Mouse (Mus musculus) lung, adult 2 months (tissue): ENCODE measurements at regions not wholly inside any gene's neighbourhood (a gene's known extent, or its start where the extent isn't known, plus 50 kb on each side); places are given as distances from the start of the nearest gene placed in this dataset.

Experiments
- CTCF ChIP-seq: fragments of 200-500 bp; IDR thresholded peaks from 2 replicates; pipeline ENCODE4 v1.5.1; 2011; ENCODE audit warnings: mild to moderate bottlenecking, low read length, control low read depth; ENCODE audit not compliant: insufficient read depth
- POLR2A ChIP-seq: fragments of 200-500 bp; IDR thresholded peaks from 2 replicates; pipeline ENCODE4 v1.6.1; 2011; ENCODE audit warnings: low read depth, mild to moderate bottlenecking, control low read depth, low read length, borderline replicate concordance; ENCODE audit errors: extremely low read depth

DNA sequence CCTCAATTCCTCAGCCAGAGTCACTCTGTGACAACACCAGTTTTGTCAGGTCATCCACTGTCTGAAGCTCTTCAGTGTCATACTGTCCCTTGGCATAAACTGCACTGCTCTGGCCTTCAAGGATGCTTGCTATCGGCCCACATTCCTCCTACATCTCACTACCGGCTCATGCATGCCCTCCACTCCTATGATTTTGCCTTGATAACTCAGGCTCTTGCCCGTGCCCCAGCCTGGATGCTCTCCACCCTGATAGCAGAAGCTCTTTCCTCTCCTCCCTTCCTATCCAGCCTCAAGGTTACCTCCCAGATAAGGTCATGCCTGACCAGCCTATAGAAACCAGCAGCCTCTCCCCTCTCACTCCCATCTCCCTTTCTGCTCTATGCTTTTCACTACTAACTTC, 74.8 kb downstream of the Sox4 start:
- TF ChIP-seq POLR2A: no peak
- no peak for TF ChIP-seq CTCF
